Mouse (Mus musculus) limb, embryonic 12.5 days (tissue): ENCODE measurements around the gene Zfp111. TPM values are rescaled to one million over a fixed set of nuclear protein-coding genes. Genes with fewer than 3 reads are reported as not detected.

Source experiments
- polyA plus RNA-seq: library from polyadenylated mRNA; unstranded; fragments of >200 nt; fragmentation: Nextera tagmentation; extraction: Ambion mirVana; gene quantifications from 2 replicates; pipeline ENCODE4 v1.2.1, GENCODE M21; 2016

Zfp111 gene
- polyA plus RNA-seq, 1 experiment from 2014 or later = 12.3 TPM

Other genes with a start within 250 kb of the Zfp111 start
- not detected in 2 replicates for gene Vmn1r181, start 236.8 kb downstream of the Zfp111 start, polyA plus RNA-seq
- not detected in 2 replicates for gene V1rd19, start 209.8 kb downstream of the Zfp111 start, polyA plus RNA-seq
- not detected in 2 replicates for gene Vmn1r183, start 158.2 kb downstream of the Zfp111 start, polyA plus RNA-seq
- 27.7 and 29.7 TPM in 2 replicates for gene Zfp180, start 129.5 kb downstream of the Zfp111 start, polyA plus RNA-seq
- gene Zfp112, start 99.1 kb downstream of the Zfp111 start, polyA plus RNA-seq = 5.8 and 6.9 TPM in 2 replicates
- 17.4 and 17.5 TPM in 2 replicates for gene Zfp235, start 77.3 kb downstream of the Zfp111 start, polyA plus RNA-seq
- gene Zfp114, start 36.4 kb downstream of the Zfp111 start, polyA plus RNA-seq = 6.0 and 6.4 TPM in 2 replicates
- 7.1 and 7.5 TPM in 2 replicates for gene Zfp109, start 26.1 kb upstream of the Zfp111 start, polyA plus RNA-seq
- gene Zfp108, start 43.4 kb upstream of the Zfp111 start, polyA plus RNA-seq = 4.2 and 4.8 TPM in 2 replicates
- 10.0 and 12.0 TPM in 2 replicates for gene Zfp93, start 59.0 kb upstream of the Zfp111 start, polyA plus RNA-seq
- 57.6 and 61.1 TPM in 2 replicates for gene Zfp61, start 89.8 kb upstream of the Zfp111 start, polyA plus RNA-seq
- 15.6 and 15.9 TPM in 2 replicates for gene Zfp94, start 105.2 kb upstream of the Zfp111 start, polyA plus RNA-seq
- gene Tescl, start 122.5 kb upstream of the Zfp111 start, polyA plus RNA-seq = 0.25 TPM in 1 of 2 replicates, not detected in the other
- gene Lypd5, start 137.8 kb upstream of the Zfp111 start, polyA plus RNA-seq = not detected in 2 replicates
- 2.1 and 2.8 TPM in 2 replicates for gene Kcnn4, start 158.8 kb upstream of the Zfp111 start, polyA plus RNA-seq
- 22.7 and 25.4 TPM in 2 replicates for gene Smg9, start 188.2 kb upstream of the Zfp111 start, polyA plus RNA-seq
- not detected in 2 replicates for gene Irgc1, start 240.9 kb upstream of the Zfp111 start, polyA plus RNA-seq